Mouse (Mus musculus) heart, embryonic 11.5 days (tissue): ENCODE data around the gene Fam213a. TPM values are rescaled to one million over a fixed set of nuclear protein-coding genes. Genes with fewer than 3 reads are reported as not detected.

Source experiments
- ATAC-seq: fragments of 200-750 bp; cut with Nextera tagmentation; replicated peaks from 2 replicates; pipeline ENCODE4 v1.8.0; 2017; ENCODE audit warnings: moderate library complexity; ENCODE audit not compliant: insufficient number of reproducible peaks, low FRiP score, low TSS enrichment
- H3K27ac ChIP-seq: fragments of 300-500 bp; sonication (generic); 2 replicates; pipeline ENCODE4 v1.5.1; 2014; ENCODE audit warnings: mild to moderate bottlenecking, low read depth, low read length
- H3K27me3 ChIP-seq: fragments of 300-500 bp; sonication (generic); 2 replicates; pipeline ENCODE4 v1.6.1; 2014; ENCODE audit warnings: mild to moderate bottlenecking, low read length, mixed read lengths; ENCODE audit not compliant: control insufficient read depth, insufficient read depth
- H3K36me3 ChIP-seq: fragments of 300-500 bp; sonication (generic); 2 replicates; pipeline ENCODE4 v1.6.1; 2014; ENCODE audit warnings: mild to moderate bottlenecking, low read length, moderate library complexity, mixed read lengths; ENCODE audit not compliant: control insufficient read depth, insufficient read depth
- H3K4me1 ChIP-seq: fragments of 300-500 bp; sonication (generic); 2 replicates; pipeline ENCODE4 v1.6.1; 2014; ENCODE audit warnings: low read length; ENCODE audit not compliant: control insufficient read depth, insufficient read depth
- H3K4me2 ChIP-seq: fragments of 300-500 bp; sonication (generic); 2 replicates; pipeline ENCODE4 v1.6.1; 2014; ENCODE audit warnings: mild to moderate bottlenecking, moderate library complexity
- H3K4me3 ChIP-seq: fragments of 300-500 bp; sonication (generic); 2 replicates; pipeline ENCODE4 v1.5.1; 2014; ENCODE audit warnings: low read depth, low read length
- H3K9ac ChIP-seq: fragments of 300-500 bp; sonication (generic); 2 replicates; pipeline ENCODE4 v1.6.1; 2014; ENCODE audit warnings: mild to moderate bottlenecking, low read depth, low read length, moderate library complexity
- H3K9me3 ChIP-seq: fragments of 300-500 bp; sonication (generic); replicated peaks from 2 replicates; pipeline ENCODE4 v1.6.1; 2016; ENCODE audit warnings: low read length; ENCODE audit not compliant: control insufficient read depth
- WGBS: fragments of 180-500 bp; shearing (Covaris S2); extraction: QIAGEN DNeasy Blood & Tissue Kit; methylation state at CpG from one replicate; pipeline ENCODE4 v1.1.7; 2014; ENCODE audit not compliant: insufficient replicate concordance; 5-methylcytosine and 5-hydroxymethylcytosine counted together
- polyA plus RNA-seq: library from polyadenylated mRNA; unstranded; fragments of >200 nt; fragmentation: Nextera tagmentation; extraction: Ambion mirVana; gene quantifications from 2 replicates; pipeline ENCODE4 v1.2.1, GENCODE M21; 2014

The Fam213a gene
- polyA plus RNA-seq, 1 experiment from 2014 or later = 75.4 TPM

DNA sequence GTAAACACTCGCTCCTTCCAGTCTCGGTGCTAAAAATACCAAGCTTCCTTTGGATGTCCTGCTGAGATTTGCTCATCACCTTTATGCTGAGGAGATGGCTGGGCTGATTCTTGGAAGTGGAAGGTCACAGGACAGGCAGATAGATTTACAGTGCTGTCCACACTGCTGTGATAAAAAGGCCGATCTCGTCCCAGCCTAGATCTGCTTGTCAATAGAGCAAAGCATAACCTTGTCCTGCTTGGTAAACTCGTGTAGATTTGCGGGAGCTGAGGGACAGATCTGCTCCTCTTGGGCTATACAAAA, 46.0 kb downstream of the Fam213a start:
- Histone ChIP-seq H3K4me2 (peak overlapping the region; percentile 85), H3K4me3 (peak overlapping the region; percentile 80), H3K9me3 (no peaks in the 10 kb centered on the region), H3K4me1 (peaks cover 28% of the 10 kb centered on the region), H3K27me3 (no peaks in the 10 kb centered on the region; the same call in 1 of the 2 replicates), H3K27ac (peak overlapping the region; percentile 72), H3K9ac (peak overlapping the region; percentile 74), H3K36me3 (no peaks in the 10 kb centered on the region)
- ATAC-seq = no peak
- WGBS = 5% methylated on average over 6 of the region's 6 CpGs

DNA sequence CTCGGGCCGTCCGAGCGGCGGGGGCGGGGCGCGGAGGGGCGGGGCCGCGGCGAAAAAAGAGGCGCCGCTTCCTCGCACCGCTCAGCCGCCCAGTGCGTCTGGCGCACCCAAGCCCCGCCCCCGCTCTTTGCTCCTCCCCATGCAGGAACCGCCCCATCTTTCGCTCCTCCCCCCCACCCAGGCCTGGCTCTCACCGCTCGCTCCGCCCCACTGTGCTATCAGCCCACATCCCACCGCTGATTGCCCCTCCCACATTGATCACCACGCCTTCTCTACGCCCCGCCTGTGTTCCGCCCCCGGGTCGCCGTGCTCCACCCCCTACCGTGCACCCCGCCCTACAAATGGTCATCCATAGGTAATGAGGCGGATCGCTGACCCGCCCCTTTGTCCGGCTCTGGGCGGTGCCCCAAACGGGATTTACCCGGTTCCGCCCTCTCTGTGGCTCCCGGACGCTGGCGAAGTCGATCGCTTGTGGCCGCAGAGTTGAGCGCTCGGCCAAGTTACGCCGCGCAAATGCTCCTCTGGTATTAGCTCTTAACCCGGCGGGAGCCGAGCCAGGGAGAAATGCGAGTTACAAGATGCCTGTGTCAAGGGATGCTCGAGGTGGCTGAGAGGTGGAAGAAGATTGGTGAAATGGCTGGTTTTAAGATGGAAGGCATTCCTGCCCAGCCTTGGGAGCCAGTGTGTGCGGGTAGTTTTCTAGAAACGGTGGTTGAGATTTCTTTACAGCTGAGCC, 46.6 kb downstream of the Fam213a start:
- H3K27ac ChIP-seq = peak overlapping the region; percentile 84
- H3K4me2 ChIP-seq = peak overlapping the region; percentile 85
- no peaks in the 10 kb centered on the region for H3K36me3 ChIP-seq
- peak overlapping the region; percentile 80 for H3K4me3 ChIP-seq
- WGBS = 1% methylated on average over 44 of the region's 62 CpGs
- H3K27me3 ChIP-seq = no peaks in the 10 kb centered on the region; the same call in 1 of the 2 replicates
- H3K4me1 ChIP-seq = peaks cover 33% of the 10 kb centered on the region
- H3K9ac ChIP-seq = peak overlapping the region; percentile 92
- H3K9me3 ChIP-seq = no peaks in the 10 kb centered on the region
- ATAC-seq = peak; percentile 96

DNA sequence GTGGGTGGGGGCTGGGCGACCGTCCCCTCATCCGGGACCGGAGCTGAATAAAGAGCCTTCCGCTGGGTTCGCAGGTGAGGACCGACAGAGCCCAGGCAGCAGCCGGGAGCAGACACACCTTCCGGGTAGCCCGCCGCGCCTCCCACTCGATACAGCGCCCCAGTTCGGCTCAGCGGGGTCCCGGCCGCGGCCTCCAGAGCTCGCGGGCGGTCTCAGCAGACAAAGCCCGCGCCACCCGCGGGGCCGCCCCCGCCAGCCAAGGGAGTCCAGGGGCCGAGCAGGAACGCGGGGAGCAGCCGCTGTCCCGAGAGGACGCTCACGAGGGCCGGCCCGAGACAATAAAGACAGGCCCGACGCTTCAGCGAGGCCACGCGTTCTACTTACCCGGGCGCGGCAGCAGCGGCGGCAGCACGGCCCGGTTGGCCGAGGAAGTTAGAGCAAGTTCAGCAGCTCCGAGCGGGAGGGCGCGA, 47.2 kb downstream of the Fam213a start, which contains the start of gene Tspan14:
Tspan14 (minus strand) TSS at position 416 of the 470 bp plus-strand sequence.
- peak; percentile 52 for ATAC-seq
- H3K9ac ChIP-seq = peak within 1 kb of the TSS; percentile 92
- peak within 1 kb of the TSS; percentile 80 for H3K4me3 ChIP-seq
- H3K27ac ChIP-seq = peak within 1 kb of the TSS; percentile 84
- under 1% methylated on average over 51 of the region's 54 CpGs for WGBS
- peak within 1 kb of the TSS; percentile 85 for H3K4me2 ChIP-seq
- H3K4me1 ChIP-seq = peaks cover 33% of the 10 kb centered on the region
- no peaks in the 10 kb centered on the region for H3K36me3 ChIP-seq
- H3K27me3 ChIP-seq = no peaks in the 10 kb centered on the region; the same call in 1 of the 2 replicates
- no peaks in the 10 kb centered on the region for H3K9me3 ChIP-seq

DNA sequence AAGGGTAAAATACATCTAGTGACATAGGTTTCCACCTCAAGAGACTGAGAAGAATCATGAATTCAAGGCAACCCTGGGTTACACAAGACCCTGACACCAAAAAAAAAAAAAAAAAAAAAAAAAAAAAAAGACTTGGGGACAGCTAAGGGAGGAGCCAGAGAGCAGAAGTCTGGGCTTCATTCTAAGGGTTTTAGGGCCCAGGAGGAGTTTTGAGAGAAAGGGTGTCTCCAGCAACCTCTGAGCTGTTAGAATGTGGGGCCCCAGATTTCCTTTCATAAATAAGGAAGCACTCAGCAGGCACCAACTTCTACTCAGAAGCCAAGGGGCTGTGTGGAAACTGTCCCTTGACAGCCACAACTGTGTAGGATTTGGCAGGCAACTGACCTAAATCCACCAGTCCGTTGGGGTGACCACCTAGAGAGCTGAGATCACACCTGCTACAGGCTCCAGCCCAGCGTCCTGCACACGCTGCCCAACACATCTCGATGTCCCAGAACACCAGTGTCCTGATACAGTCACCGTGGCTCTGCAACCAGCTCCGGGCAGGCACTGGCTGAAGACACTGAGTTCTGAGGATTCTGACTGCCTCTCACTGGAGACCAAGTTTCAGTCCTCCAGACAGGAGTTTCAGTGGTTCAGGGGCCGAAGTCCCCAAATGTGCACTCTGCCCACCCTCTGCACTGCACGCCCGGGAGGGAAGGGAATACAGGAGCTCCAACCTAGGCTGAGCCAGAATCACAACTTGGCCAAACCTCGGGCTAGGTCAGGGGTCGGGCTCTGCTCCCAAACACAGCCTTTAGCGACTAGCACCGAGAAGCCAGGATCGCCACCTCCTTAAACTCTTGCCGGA, 47.9 kb downstream of the Fam213a start:
- no peaks in the 10 kb centered on the region for H3K9me3 ChIP-seq
- peak overlapping the region; percentile 84 for H3K27ac ChIP-seq
- H3K4me3 ChIP-seq = peak overlapping the region; percentile 80
- WGBS = under 1% methylated on average over 15 of the region's 15 CpGs
- no peaks in the 10 kb centered on the region; the same call in 1 of the 2 replicates for H3K27me3 ChIP-seq
- peak overlapping the region; percentile 92 for H3K9ac ChIP-seq
- peak overlapping the region; percentile 78 for H3K4me2 ChIP-seq
- H3K4me1 ChIP-seq = peaks cover 33% of the 10 kb centered on the region
- H3K36me3 ChIP-seq = no peaks in the 10 kb centered on the region
- ATAC-seq = no peak; the same call in 1 of the 2 replicates

DNA sequence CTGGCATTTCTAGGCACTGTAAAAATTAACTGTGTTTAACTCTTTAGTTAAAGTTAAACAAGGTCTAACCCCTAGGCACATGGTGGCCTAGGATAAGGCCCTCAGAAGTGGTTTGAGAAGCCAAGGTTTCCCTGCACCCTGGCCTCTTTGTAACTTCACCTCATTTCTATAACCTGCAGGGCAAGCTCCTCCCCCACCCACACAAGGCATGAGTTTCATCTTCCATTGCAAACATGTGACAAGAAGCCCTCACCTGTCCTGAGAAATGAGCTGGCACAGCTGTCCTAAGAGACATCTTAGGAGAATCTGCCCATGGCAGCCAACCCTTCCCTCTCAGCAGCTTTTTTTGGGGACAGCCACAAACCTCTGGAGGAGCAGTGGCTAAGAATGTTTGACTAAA, 48.7 kb downstream of the Fam213a start:
- no peak overlapping the region for H3K27ac ChIP-seq
- H3K27me3 ChIP-seq = no peaks in the 10 kb centered on the region; the same call in 1 of the 2 replicates
- no peak overlapping the region for H3K9ac ChIP-seq
- no peaks in the 10 kb centered on the region for H3K36me3 ChIP-seq
- H3K9me3 ChIP-seq = no peaks in the 10 kb centered on the region
- H3K4me1 ChIP-seq = peaks cover 39% of the 10 kb centered on the region
- peak overlapping the region; percentile 78 for H3K4me2 ChIP-seq
- no peak for ATAC-seq
- H3K4me3 ChIP-seq = peak overlapping the region; percentile 80

DNA sequence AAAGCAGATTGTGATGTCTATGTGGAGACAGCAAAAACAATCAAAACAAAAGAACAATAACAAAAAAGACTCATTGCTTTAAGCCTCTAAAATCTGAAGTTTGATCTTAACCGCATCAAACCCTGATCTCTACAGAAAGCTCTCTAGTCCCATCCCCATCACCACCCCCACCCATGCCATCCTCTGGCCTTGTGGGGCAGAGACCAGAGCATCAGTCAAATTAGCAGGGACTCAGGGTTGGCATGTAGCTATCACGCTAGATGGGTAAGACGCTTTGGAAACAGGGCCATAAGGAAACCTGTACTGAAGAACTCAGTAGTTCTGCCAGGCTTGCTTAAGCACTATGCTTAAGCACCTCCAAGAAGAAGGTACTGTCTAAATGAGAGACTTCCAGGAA, 49.4 kb downstream of the Fam213a start:
- peaks cover 46% of the 10 kb centered on the region for H3K4me1 ChIP-seq
- ATAC-seq = no peak
- H3K4me2 ChIP-seq = no peak overlapping the region
- H3K36me3 ChIP-seq = no peaks in the 10 kb centered on the region
- H3K9me3 ChIP-seq = no peaks in the 10 kb centered on the region
- no peak overlapping the region for H3K4me3 ChIP-seq
- H3K27ac ChIP-seq = no peak overlapping the region
- WGBS = 93% methylated on average over 3 of the region's 3 CpGs
- no peaks in the 10 kb centered on the region; the same call in 1 of the 2 replicates for H3K27me3 ChIP-seq
- no peak overlapping the region for H3K9ac ChIP-seq

DNA sequence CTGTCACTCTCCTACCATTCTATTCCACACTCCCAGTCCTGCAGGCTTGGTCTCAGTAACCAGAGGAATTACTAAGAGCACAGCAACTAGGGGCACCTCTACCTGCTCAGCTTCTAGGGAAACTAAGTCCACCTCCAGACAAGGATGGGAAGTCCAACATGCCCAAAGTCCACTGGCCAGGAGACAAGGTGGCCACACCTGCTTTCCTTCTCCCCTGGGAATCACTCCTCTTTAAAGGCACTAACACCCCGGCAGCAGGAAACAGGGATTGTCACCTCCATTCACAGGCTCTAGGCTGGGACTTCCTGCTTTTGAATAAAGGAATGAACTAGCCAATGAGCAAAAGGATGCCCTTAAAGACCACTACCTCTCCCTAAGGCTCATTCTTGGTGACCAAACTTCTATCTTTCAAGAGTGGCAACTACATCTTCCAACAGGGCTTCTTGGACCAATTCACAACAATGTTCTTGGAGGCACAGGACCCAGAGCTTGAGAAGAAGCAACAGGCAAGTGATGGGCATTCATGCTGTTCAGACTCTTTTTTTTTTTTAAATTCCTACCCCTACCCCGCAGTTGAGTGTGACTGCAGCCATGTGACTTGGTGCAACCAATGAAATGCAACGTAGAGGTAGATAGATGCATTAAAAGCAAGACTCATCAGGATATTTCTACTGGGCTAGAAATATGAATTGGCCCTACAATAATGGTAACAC, 49.9 kb downstream of the Fam213a start:
- ATAC-seq = no peak
- Histone ChIP-seq H3K27me3 (no peaks in the 10 kb centered on the region), H3K27ac (no peak overlapping the region), H3K4me3 (no peak overlapping the region), H3K36me3 (no peaks in the 10 kb centered on the region), H3K4me2 (peak overlapping the region; percentile 16; the same call in 1 of the 2 replicates), H3K9me3 (no peaks in the 10 kb centered on the region), H3K4me1 (peaks cover 52% of the 10 kb centered on the region), H3K9ac (no peak overlapping the region)
- 56% methylated on average over 3 of the region's 3 CpGs for WGBS
